Mouse (Mus musculus): ENCODE measurements around the gene Dcst1. TPM values are rescaled to one million over a fixed set of nuclear protein-coding genes. Genes with fewer than 3 reads are reported as not detected.

Gene Dcst1
- polyA plus RNA-seq, 1 experiment from 2014 or later: 0.93 TPM

DNA sequence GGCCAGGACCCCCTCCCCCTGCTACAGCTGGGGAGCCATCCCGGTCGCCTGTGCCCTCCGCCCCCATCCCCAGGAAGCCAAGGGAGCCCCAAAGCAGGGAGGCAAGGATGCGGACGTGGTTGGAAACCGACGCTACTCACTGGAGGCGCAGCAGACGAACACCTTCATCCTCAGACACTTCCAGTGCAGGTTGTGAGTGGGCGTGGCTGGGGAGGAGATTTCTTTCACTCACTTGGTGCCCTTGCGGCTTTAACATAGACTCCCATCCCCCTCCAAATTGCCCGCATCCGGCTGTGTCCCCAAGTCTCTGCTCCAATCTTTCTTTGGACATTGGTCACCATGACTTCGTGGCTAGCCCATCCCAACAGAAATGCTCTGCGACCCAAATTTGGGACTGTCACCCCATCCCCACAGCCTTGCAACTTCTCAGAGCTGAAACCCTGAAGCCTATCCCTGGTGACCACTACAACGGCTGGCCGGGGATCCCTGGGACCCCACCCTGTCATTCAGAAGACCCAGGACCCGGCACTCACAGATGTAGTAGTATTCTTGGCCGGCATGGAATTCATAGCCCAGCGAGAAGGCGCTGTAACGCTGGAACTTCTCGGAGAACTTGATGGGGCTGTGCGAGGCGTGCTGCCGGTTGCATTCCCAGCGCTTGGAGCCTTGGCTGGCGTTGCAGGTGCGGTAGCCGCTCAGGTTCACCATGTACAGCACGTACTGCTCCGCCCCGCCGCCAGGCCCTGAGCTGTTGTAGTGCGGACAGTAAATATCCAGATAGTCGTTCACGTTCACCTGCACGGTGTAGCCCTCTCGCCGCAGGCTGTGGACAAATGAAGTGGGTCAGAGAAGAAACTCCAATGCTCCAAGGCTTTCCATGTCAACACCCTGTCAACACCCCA, 48.9 kb downstream of the Dcst1 start:
- no peak for ATAC-seq
- Histone ChIP-seq H3K27me3 (peaks cover 50% of the 10 kb centered on the region), H3K9ac (replicated peaks) (peak overlapping the region; percentile 54; the same call in 1 of the 2 replicates), H3K4me2 (replicated peaks) (peak overlapping the region; percentile 60), H3K36me3 (peaks cover 16% of the 10 kb centered on the region), H3K4me3 (replicated peaks) (peak overlapping the region; percentile 28), H3K9me3 (0 out of 2 replicates have a peak, but pooled peaks cover 3% of the 10 kb centered on the region), H3K4me1 (replicated peaks) (peaks cover 65% of the 10 kb centered on the region), H3K27ac (no peak overlapping the region; the same call in 1 of the 2 replicates)
- WGBS: 8% methylated on average over 40 of the region's 40 CpGs

GRCm38 (mm10) chr3:89315195-89315929, 49.7 kb downstream of the Dcst1 start:
- peak; percentile 34; the same call in 1 of the 2 replicates for ATAC-seq
- Histone ChIP-seq H3K36me3 (peaks cover 16% of the 10 kb centered on the region), H3K4me2 (replicated peaks) (peak overlapping the region; percentile 60), H3K4me3 (replicated peaks) (peak overlapping the region; percentile 28), H3K4me1 (replicated peaks) (peaks cover 56% of the 10 kb centered on the region), H3K9ac (replicated peaks) (peak overlapping the region; percentile 53), H3K27me3 (peaks cover 42% of the 10 kb centered on the region), H3K9me3 (0 out of 2 replicates have a peak, but pooled peaks cover 3% of the 10 kb centered on the region), H3K27ac (no peak overlapping the region)
- 6% methylated on average over 26 of the region's 26 CpGs for WGBS

GRCm38 (mm10) chr3:89314791-89315190, 50.3 kb downstream of the Dcst1 start:
- ATAC-seq: no peak
- WGBS: 50% methylated on average over 2 of the region's 2 CpGs
- no peak overlapping the region for H3K9ac ChIP-seq (replicated peaks)
- H3K27ac ChIP-seq: no peak overlapping the region
- no peak overlapping the region for H3K4me3 ChIP-seq (replicated peaks)
- H3K4me2 ChIP-seq (replicated peaks): peak overlapping the region; percentile 60; the same call in 1 of the 2 replicates
- peaks cover 51% of the 10 kb centered on the region for H3K4me1 ChIP-seq (replicated peaks)
- peaks cover 36% of the 10 kb centered on the region for H3K27me3 ChIP-seq
- peaks cover 16% of the 10 kb centered on the region for H3K36me3 ChIP-seq
- H3K9me3 ChIP-seq: 0 out of 2 replicates have a peak, but pooled peaks cover 3% of the 10 kb centered on the region

DNA sequence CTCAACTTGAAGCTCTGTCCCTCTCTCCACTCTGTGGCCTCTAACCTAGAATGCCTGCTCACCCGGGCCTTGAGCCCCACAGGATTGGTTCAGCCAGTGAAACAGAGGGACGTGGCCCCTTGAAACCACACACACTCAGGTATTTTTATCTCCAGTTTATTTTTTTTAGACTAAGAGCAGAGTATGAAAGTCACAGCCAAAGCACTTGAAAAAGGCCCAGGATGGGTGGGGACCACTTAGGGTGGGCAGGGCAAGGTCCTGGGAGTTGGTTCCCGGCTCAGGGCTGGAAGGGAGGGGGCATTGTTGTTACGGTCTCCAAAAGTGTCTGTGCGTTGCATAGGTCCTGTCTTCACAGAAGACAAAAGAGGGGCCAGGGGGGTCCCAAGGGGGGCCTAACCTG, 50.7 kb downstream of the Dcst1 start:
- no peak overlapping the region for H3K27ac ChIP-seq
- no peak overlapping the region for H3K4me3 ChIP-seq (replicated peaks)
- H3K36me3 ChIP-seq: peaks cover 16% of the 10 kb centered on the region
- H3K4me2 ChIP-seq (replicated peaks): no peak overlapping the region
- H3K9ac ChIP-seq (replicated peaks): no peak overlapping the region
- no peak for ATAC-seq
- peaks cover 46% of the 10 kb centered on the region for H3K4me1 ChIP-seq (replicated peaks)
- peaks cover 32% of the 10 kb centered on the region for H3K27me3 ChIP-seq
- 65% methylated on average over 5 of the region's 5 CpGs for WGBS
- 0 out of 2 replicates have a peak, but pooled peaks cover 3% of the 10 kb centered on the region for H3K9me3 ChIP-seq

DNA sequence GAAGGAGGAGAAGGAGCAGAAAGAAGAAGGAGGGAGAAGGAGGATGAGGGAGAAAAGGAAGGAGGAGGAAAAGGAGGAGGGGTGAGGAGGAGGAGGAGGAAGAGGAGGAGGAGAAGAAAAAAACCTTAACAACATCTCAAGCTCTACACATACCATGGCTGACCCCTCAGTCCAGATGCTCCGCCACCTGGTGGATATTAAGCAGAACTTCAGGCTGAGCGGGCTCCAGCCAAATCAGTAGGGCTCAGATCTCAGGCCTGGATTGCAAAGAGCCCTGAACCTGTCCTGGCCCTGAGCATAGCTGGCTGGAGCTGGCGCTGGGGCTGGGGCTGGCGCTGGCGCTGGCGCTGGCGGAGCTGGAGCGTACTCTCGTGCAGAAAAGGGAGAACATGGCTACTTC, 57.0 kb downstream of the Dcst1 start:
- peak; percentile 89 for ATAC-seq
- no peaks in the 10 kb centered on the region for H3K4me1 ChIP-seq (replicated peaks)
- WGBS: 4% methylated on average over 9 of the region's 9 CpGs
- H3K36me3 ChIP-seq: 0 out of 2 replicates have a peak, but pooled peaks cover 3% of the 10 kb centered on the region
- H3K9me3 ChIP-seq: 0 out of 2 replicates have a peak, but pooled peaks cover 3% of the 10 kb centered on the region
- no peak overlapping the region for H3K4me2 ChIP-seq (replicated peaks)
- no peak overlapping the region for H3K27ac ChIP-seq
- H3K9ac ChIP-seq (replicated peaks): no peak overlapping the region
- H3K4me3 ChIP-seq (replicated peaks): no peak overlapping the region
- H3K27me3 ChIP-seq: no peaks in the 10 kb centered on the region

- 79% methylated on average over 8 of the region's 8 CpGs for WGBS
- no peaks in the 10 kb centered on the region for H3K4me1 ChIP-seq (replicated peaks)
Observed at GRCm38 (mm10) chr3:89305551-89306325, 59.3 kb downstream of the Dcst1 start.

GRCm38 (mm10) chr3:89305105-89305504, 59.9 kb downstream of the Dcst1 start:
- Histone ChIP-seq H3K9me3 (no peaks in the 10 kb centered on the region), H3K4me3 (replicated peaks) (no peak overlapping the region), H3K27ac (no peak overlapping the region), H3K4me2 (replicated peaks) (no peak overlapping the region), H3K27me3 (peaks cover 8% of the 10 kb centered on the region; the same call in 1 of the 2 replicates), H3K4me1 (replicated peaks) (no peaks in the 10 kb centered on the region), H3K9ac (replicated peaks) (0 out of 2 replicates have a peak overlapping the region, but pooled peaks have one; percentile 10), H3K36me3 (no peaks in the 10 kb centered on the region)
- WGBS: 73% methylated on average over 4 of the region's 4 CpGs
- ATAC-seq: no peak

More at GRCm38 (mm10) chr3:89305551-89306325, 59.3 kb downstream of the Dcst1 start:
- no peaks in the 10 kb centered on the region for H3K9me3 ChIP-seq
- H3K4me3 ChIP-seq (replicated peaks): no peak overlapping the region
- peaks cover 4% of the 10 kb centered on the region; the same call in 1 of the 2 replicates for H3K27me3 ChIP-seq
- H3K36me3 ChIP-seq: no peaks in the 10 kb centered on the region
- H3K27ac ChIP-seq: no peak overlapping the region
- ATAC-seq: no peak
- H3K4me2 ChIP-seq (replicated peaks): no peak overlapping the region
- H3K9ac ChIP-seq (replicated peaks): 0 out of 2 replicates have a peak overlapping the region, but pooled peaks have one; percentile 10

GRCm38 (mm10) chr3:89304440-89304839, 60.6 kb downstream of the Dcst1 start:
- Histone ChIP-seq H3K27ac (no peak overlapping the region), H3K4me3 (replicated peaks) (no peak overlapping the region), H3K9me3 (no peaks in the 10 kb centered on the region), H3K4me2 (replicated peaks) (no peak overlapping the region), H3K9ac (replicated peaks) (no peak overlapping the region), H3K27me3 (peaks cover 13% of the 10 kb centered on the region; the same call in 1 of the 2 replicates), H3K36me3 (no peaks in the 10 kb centered on the region), H3K4me1 (replicated peaks) (no peaks in the 10 kb centered on the region; the same call in 1 of the 2 replicates)
- ATAC-seq: no peak
- 65% methylated on average over 6 of the region's 6 CpGs for WGBS

GRCm38 (mm10) chr3:89300514-89300913, 64.5 kb downstream of the Dcst1 start:
- peaks cover 20% of the 10 kb centered on the region for H3K27me3 ChIP-seq
- no peaks in the 10 kb centered on the region for H3K36me3 ChIP-seq
- no peak overlapping the region for H3K9ac ChIP-seq (replicated peaks)
- H3K4me1 ChIP-seq (replicated peaks): no peaks in the 10 kb centered on the region; the same call in 1 of the 2 replicates
- no peaks in the 10 kb centered on the region for H3K9me3 ChIP-seq
- H3K27ac ChIP-seq: no peak overlapping the region
- no peak overlapping the region for H3K4me2 ChIP-seq (replicated peaks)
- ATAC-seq: no peak
- no peak overlapping the region for H3K4me3 ChIP-seq (replicated peaks)
- WGBS: 62% methylated on average over 2 of the region's 2 CpGs

Data from midbrain, embryonic 13.5 days (tissue).